Mouse (Mus musculus) R1 (cell line): ENCODE data around the gene Gpr83.

ENCODE experiments used
- DNase-seq: peaks from one replicate; pipeline ENCODE4 v3.0.0-alpha.2; 2018; ENCODE audit warnings: low read depth, low spot score

Gpr83 gene

DNA sequence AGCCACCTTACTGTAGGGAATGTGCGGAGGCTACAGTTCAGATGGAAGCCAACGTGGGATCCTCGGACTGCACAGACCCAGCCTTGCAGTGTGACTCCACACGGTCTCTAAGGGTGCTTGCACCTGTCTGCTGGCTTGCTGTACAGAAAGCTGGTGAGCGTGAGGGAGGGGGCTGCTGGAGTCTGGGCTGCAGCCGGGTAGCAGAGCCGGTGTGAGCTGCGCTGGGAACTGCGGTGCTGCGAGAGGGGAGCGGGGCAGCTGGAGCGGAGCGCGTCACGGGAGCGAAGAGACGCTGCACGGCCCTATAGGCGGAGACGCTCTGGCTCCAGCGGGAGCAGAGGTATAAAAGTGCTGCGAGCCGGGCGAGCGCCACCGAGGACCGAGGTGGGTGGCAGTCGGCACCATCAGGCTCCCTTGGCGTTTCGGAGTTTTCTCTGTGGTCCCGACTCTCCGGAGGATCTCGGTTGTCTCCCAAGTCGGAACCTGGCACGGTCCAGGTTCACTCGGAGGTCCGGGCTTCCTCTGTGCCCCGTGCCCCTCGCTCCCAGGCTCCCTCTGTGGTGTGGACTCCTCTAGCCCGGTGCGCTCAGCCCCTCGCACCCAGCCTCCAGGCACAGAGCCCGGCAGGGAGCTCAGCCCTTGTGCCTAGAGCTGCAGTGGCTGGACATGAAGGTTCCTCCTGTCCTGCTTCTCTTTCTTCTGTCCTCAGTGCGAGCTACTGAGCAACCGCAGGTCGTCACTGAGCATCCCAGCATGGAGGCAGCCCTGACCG lies at the start of gene Gpr83:
Gpr83 (plus strand) TSS at position 343 of the 772 bp plus-strand sequence.
- peak; percentile 59 for DNase-seq

DNA sequence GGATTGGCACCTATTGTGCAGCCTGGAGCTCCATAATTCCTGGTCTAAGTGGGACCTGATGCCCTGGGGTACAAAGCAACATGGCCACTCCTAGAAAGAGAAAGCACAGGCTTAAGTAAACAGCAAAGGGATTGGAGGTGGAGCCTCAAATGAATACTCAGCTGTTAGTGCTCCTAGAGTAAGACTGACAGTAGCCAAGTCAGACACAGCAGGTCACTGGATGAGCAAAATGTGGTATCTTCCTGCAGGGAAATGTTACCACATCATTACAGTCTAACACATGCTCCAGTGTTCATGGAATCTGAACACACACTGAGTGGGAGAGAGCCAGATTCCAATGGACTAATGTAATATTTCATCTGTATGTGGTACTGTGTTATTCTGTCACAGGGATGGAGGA lies 38.6 kb upstream of the Gpr83 start:
- DNase-seq = no peak

DNA sequence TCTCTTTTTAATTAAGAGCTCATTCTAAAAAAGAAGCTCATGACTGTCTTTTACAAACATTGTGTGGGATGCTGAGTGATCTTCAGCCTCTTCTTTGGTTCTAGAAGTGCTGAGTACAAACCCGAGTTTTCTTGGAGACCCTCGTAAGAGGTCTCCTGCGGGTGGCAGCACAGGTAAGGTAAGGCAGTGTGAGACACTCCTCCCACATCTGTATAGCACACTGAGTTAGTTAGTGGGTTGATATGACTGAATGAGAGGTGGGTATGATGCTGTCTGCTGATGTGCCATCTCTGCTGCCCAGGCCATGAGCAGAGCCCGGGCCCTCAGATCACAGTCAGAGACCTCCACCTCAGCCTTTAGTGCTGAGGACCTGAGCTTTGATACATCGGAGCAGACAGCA lies 35.2 kb upstream of the Gpr83 start:
- DNase-seq = no peak

DNA sequence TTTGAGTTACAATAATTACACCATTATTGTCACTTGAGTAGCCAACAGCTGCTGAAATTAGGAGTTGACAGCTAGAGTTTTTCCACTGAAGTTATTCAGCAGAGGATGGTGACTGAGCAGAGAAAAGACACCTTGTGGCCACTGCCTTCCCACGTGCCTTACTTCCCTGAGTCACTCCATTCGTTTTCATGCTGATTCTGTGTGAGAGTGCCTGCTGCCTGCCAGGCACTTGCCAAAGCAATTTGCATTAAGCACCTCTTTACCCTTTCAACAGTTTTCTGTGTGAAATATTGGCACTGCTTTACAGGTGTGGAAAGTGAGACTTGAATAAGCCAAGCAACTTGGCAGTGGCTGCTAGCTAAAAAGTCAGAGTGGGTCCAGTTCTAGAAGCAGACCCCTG lies 32.1 kb upstream of the Gpr83 start:
- no peak for DNase-seq

DNA sequence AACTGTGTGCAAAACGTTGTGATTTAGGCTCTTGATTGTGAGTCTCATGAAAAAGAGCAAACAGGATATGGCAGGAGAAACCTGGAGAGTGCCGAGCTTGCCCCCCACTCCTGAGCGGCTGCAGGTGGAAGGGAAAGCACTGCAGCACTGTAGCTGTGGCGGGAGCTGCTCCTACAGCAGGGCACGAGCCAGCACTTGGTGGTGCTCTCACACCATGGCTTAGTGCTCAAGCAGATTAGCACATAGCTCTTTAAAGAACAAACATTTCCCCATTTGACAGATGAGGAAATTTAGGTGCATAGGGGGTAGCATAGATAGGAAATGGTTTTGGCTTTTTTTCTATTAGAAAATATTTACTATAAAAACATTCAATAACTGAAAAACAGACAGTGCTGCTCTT lies 28.0 kb upstream of the Gpr83 start:
- DNase-seq = no peak

DNA sequence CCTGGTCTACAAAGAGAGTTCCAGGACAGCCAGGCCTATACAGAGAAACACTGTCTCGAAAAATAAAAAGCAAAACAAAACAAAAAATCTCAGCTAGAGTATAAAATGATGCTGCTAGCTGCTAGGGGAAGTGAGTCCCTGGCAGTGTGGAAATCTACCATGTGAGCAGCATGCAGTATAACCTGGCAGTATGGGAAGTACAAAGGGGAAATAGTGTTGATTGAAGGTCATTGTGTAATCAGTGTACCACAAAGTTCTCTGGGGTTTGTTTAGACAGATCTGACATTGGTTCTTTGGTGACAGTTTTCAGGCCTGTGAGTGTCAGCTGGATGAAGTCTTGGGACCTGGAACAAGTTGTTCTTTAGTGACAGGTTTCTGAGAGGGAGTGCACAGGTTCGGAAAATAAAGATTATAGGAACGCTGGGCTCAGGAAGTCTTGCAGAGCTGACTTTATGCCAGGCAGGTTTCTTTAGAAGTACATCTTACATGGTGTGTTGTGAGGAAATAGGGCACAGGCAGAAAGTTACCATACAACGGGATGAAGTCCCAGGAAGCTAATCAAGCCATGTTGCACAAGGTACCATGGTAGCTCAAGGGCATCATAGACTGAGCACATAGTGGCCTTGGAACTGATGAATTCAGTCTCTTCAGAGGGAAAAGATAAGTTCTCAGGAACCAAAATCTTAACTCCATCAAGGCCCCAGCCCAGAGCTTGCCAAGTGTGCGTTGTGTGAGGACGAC lies 24.5 kb upstream of the Gpr83 start:
- no peak for DNase-seq

DNA sequence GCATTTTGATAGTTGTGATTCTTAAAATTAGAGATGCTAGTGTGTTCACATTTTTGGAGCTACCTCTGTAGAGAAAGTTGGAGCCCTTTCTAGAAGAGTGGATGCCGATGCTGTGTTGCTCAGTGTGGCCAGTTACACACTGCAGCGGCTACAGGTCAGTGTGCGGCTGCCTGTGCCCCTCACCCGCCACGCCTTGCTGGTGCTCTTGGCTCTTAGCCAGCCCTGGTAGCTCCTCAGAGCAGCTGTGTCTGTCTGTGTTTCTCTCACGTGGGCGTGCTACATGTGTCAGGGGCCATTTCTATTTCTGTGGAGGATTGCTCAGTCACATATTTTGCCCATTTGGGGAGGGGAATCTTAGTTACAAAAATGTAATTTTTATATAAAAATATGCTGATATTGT lies 20.5 kb upstream of the Gpr83 start:
- no peak for DNase-seq

- DNase-seq = no peak
These were observed 20.0 kb upstream of the Gpr83 start for GRCm38 (mm10) chr9:14839970-14840369.

DNA sequence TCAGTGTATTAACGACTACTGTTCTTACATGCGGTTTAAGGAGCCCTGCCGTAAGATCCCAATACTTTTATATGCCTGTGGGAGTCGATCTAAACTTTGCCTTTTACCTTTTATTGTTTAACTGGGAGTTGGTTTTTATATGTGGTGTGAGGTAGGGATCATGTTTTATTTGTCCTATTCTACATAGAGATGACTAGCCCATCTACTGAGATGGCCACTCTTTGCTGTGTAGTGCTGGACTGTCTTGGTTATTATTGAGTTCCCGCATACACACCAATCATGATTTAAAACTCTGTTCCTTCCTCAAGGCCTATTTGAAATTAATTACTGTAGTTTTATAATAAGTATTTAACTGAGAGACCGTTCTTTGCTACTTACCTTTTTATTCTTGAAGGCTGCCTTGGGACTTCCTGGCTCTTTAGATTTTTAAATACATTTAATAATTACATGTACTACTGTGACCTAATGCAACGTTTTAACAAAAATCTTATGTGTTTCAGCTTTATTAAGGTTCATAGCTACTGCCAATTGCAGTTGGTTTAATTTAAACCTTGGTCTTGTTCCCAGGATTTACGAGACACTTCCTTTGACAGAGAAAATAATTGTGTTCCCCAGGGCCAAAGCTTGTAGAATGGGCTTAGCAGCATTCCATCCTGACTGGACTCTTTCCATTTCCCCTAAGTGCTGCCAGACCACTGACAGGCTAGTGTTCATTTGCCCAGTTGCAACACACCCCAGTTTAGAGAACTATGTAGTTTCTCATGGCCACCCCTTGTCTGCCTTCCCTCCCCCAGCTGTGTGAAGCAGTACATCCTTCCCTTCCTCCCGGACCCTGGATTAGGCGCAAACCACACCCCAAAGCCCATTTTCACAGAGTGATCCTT lies 17.9 kb upstream of the Gpr83 start:
- peak; percentile 38 for DNase-seq

- DNase-seq = no peak
These were observed 16.6 kb upstream of the Gpr83 start for GRCm38 (mm10) chr9:14843311-14843857.

DNA sequence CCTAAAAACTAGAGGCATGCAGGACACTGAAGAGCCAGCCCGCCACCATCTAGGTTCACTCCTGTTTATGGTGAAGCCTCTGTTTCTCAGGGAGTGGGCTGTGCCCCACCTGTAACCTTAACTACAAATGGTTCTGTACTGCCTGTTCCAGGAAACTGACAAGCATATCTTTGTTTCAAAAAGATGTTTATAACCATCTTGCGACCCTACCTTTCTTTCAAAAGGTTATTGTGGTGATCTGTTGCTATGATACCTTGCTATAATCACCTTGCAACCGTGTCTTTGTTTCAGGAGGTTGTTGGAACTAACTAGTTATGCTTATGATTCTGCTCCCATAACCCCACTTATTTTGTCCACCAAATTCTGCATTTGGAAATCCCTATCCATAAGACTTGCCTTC lies 16.1 kb upstream of the Gpr83 start:
- no peak for DNase-seq

- peak; percentile 82 for DNase-seq
These were observed 13.6 kb upstream of the Gpr83 start for GRCm38 (mm10) chr9:14846428-14846827.

DNA sequence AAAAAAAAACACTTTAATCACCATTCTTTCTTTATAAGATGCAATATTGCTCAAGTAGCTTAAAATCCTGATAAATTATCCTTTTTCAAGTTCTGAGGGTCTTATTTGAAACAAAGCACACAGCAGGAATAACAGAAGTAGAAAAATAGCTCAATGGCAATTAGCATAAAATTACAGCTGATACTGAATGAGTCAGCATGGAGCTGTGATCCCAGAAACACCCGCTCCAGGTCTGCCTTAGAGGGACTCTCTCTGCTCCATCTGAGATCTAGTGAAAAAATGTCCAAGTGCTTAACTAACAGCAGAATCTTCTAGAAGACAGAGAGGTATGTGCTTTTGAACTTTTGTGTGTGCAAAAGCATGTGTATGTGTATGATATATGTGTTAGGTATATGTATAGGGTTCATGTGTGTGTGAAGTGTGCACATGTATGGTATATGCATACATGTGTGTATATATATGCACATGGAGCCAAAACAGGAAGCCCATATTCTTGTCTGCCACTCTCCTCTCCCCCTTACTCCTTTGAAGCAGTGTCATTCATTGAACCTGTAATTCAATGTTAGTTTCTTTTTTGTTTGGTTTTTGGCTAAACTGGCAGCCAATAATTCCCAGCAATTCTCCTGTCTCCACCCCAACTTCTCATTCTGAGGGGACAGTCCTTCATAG lies 11.6 kb upstream of the Gpr83 start:
- DNase-seq = no peak

- peak; percentile 48 for DNase-seq
These were observed 5.4 kb upstream of the Gpr83 start for GRCm38 (mm10) chr9:14854585-14854984.

GRCm38 (mm10) chr9:14856922-14857654 lies 2.9 kb upstream of the Gpr83 start:
- DNase-seq = no peak

- DNase-seq = no peak
These were observed 1.8 kb upstream of the Gpr83 start for GRCm38 (mm10) chr9:14858170-14858706.

DNA sequence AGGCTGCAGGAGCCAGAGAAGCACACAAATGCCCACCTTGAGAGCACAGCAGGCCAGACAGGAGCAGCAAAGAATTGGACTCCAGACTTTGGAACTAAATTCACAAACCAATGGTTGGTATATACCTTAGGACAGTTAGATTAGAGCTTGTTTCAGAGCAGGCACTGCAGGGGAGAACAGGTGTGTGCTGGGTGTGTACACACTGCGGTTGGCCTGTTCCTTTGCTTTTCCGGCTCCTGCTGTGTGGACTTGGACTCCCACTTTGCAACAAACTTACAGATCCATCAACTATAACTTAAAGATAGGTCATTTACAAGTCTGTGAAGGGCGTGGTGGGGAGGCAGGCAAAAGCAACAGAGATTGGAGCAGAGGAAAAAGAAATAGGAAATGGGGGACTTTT lies 1.2 kb upstream of the Gpr83 start:
- DNase-seq = peak; percentile 66

- DNase-seq = no peak
These were observed 3.1 kb downstream of the Gpr83 start for GRCm38 (mm10) chr9:14863126-14863525.

DNA sequence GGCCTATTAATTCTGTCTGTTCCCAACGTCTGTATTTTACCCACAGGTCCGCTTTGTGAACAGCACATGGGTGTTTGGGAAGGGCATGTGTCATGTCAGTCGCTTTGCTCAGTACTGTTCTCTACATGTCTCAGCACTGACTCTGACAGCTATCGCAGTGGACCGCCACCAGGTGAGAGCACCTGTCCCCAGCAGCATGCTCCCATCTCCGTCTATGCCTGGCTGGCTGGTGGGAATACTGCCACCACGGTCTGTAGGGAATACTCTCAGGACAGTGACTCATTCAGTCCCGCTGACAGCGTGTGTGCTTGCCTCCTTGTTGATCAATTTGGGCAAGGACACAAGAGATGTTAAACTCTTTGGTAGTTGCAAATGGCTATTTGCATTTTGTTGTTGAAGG lies 4.7 kb downstream of the Gpr83 start:
- DNase-seq = no peak

DNA sequence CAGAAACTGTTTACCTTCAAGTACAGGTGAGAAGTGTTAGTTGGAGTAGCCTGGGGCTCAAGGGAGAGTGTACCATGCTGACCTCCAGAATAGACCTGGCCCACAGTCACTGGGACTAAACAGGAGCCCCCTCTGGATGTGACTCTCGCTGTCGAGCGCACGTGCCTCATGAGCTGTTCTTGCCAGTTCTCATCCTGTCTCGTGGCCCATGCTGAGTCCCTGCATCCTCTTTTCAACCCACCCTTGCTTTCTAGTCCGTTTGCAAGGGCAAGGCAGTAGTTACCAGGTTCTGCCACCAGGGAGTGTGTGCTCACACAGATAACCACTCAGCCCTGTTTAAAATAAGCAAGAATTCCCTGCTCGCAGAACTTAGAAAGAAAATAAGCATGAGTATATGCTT lies 6.9 kb downstream of the Gpr83 start:
- peak; percentile 51 for DNase-seq
